Mouse (Mus musculus) urinary bladder, postnatal 4 days (tissue): ENCODE measurements around the gene Hscb.

Experiments used
- DNase-seq, 2 experiments: peaks; one replicate each; pipeline ENCODE4 v3.0.0; 2021 to 2022; ENCODE audit warnings: low spot score in 2 of 2

Gene Hscb

DNA sequence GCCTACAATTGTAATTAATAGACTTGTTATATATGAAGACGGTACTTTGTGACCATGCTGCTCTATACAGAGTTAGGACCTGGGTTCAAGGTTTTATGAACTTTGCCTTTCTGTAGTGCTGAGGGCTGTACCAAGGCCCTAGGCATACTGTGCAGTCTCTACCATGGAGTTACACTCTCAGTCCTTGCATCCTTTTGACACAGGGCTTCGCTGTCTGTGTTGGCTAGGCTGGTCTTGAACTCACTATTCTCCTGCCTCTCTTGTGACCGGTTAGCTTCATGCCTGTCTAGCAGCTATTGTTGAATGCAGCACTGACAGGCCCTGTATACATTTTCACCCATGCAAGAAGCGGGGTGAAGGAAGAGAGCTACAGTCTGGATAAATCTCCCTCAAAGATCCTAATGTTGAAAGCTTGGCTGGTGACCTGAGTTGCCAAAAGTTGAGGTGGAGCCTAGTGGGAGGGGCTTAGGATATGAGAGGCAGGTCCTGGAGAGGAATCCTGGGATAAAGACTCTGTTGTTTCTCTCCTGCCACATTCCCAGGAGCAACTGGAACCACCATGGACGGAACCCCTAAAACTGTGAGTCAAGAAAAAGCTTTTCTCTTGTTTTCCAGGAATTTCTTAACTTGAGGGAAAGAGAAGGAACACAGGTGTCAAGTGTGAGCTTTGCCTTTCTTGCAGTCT is 8.4 kb downstream of the Hscb start:
- no peak for DNase-seq

DNA sequence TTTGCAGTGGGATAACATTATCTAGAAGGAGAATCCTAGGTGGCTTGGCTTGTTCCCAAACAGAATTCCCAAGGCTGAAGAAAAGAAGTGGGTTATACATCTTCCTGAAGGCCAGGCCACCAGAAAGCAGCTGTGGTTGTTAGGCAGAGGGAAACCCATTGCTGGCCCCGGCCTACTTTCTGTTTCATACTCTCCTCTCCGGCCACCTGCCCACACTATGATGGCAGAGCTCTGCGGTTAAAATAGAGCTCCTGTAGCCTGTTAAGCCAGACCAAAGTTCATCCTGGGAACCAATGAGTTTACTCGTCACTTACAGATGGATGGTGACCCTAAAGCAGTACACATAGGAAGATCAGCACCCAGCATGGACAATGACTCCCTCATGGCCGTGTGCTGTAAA is 12.0 kb downstream of the Hscb start:
- DNase-seq, result no peak

DNA sequence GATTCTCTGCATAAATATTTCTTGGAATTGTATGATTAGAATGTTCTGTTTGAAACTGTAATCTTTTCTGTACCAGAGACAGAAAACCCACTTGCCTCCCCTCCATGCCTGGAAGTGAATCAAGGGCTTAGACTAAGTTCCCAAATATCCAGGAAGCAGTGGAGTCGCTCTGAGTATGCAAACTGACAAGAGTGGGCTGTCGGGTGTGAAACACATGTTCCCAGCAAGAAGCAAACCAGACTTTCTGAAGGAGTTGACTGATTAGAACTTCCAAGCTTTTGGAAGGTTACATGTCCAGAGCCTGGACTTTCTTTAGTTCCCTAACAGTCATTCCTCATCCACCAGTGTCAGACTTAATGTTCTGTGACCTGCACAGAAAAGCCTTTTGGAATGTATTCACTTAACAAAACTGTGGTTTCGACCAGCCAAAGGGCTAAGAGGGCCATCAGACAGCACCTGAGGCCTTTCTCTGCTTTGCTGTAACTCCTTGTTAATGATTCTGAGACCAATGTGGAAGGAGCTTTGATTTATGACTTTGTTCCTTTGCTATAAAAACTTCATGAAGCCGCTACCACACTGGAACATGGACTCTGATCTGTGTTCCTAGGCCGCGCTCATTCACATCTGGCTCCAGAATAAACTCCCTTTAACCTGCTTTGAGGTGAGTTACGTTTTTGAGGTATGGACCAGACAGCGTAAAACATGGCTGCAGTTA is 12.6 kb downstream of the Hscb start:
- no peak for DNase-seq

DNA sequence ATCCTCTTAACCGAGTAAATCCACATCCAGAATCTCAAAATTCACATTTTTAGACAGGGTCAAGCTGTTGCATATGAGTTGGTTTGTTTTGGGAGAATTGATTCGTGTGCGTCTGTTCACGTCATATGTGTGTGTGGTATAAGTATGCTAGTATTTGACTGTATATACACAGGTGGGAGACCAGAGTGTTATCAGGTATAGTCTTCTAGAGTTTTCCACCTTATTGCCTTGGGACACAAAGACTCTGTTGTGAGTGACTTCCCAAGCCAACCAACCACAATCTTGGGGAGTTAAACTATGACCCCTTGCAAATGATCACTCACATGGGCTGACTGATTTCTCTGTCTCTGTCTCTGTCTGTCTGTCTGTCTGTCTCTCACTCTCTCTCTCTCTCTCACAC is 15.2 kb downstream of the Hscb start:
- no peak for DNase-seq

DNA sequence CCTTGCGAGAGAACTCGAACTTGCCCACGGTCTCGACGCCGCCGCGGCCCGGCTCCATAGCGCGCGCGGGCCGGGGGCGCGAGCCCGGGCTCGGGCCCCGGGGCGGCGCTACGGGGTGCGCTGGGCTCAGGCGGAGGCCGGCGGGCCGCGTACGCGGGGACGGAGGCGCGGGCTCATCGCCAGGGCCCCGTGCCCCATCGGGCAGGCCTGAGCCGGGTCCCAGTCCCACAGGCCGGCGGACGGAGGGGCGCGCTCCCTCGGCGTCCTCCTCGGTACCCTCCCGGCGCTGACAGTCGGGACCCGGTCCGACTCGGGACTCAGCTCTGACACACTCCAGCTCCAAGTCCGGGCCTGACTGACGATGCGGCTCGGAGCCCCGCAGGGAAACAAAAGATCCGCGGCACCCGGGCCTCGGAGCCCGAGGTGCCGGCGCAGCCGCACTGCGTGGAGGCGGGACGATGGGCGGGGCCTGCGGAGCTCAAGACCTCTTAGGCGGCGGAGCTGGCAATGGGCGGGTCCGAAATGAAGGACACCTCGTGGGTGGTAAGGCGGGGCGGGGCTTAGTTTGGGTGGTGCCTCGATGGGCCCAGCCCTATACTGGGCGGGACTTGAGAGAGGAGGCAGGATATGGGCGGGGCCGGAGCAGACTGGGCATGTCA is 29.8 kb downstream of the Hscb start, which contains the start of gene Ulk1:
TSS of gene Ulk1 (minus strand) at position 431 of the 659 bp plus-strand sequence.
- peak; percentile 99 to 100 for DNase-seq

DNA sequence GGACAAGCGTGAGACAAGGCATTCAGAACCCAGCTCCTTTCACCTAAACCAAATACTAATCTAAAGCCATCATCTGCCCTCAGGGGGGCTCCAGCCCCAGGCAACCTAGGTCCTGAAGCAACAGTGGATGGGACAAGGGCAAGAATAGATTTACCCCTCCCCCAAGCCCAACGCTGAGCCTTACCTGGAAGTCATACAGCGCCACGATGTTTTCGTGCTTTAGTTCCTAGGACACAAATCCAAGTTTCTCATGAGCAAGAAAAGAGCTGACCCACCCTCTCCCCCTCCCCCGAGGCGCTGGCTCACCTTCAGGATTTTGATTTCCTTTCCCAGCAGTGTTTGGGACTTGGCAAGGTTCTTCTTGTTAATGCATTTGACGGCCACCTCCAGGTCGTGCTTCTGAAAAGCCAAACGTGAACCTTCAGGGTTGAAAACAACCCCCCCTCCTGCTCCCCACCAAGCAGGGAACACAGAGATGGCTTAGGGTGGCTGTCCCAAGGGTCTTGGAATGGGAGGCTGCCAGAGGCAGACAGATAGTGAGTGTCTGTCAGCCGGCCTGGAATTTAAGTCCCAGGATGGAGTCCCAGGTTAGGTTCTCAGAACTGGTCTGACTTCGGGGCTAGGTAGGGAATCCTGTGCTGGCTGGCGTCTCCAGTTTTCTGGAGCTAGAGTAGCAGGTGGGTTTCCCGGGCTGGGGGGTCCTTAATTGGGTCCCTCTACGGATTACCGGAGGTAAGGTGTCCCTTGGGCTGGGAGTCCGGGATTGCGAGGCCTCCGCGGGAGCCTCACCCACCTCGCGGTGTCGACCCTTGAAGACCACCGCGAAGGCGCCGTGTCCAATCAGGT is 30.5 kb downstream of the Hscb start:
- no peak for DNase-seq

DNA sequence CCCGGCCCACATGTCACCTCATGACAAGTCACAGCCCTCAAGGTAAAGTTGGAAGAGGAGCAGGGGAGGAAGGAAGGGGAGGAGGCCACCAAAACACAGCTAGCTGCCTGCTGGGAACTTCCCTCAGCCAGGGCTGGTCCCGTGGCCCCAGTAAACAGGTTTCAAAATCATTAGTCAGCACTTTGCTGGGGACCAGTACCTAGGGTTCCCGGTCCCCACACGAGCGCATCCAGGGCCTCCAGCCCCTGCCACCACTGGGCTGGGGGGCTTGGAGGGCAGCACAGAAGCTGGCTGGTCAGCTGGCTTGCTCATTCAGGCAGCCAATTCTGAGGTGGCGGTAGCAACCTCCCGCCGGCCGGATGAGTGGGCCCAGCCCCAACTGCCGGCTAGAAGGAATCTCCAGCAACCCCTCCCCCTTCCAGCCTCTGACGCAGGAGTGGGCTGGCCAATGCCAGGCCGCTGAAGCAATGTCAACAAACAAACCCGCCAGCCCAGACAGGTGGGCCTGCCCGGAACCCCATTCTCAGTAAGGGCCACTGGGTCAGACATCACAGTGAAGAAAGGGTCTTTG is 31.4 kb downstream of the Hscb start:
- DNase-seq, result peak; percentile 79 to 87

DNA sequence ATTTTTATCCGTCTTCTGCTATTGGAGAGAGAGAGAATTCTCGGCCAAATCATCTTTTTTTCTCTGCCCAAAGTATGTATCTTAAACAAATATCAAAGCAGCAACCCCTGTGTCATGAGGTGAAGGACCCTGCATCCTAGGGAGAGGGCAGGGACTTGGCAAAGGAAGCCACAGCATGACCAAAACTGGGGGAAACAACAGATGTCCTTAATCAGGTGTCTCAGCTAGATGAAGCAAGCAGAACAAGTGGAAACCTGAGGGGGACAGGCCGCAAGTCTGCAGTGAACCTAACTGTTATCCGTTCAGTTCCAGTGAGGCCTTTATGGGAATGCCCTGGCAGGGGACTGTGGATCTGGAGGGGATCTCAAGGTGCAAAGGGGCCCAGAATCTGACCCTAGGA is 32.1 kb downstream of the Hscb start:
- no peak for DNase-seq

DNA sequence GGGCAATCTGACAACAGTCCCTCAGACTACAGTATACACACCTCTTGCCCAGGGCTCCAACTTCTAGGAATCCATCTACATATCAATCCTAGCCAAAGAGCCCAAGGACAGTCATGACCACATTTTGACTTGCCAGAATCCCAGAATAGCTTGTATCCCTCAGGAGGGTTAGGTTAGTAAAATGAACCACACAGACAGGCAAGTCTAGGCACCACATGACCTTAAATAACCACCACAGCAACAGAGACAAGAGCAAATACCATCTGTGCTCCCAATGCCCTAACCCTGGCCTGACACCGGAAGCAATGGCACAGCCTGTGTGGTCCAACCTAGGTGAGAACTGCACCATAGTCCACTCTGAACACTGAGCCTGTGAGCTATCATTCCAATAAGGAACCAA is 32.9 kb downstream of the Hscb start:
- DNase-seq, result no peak

DNA sequence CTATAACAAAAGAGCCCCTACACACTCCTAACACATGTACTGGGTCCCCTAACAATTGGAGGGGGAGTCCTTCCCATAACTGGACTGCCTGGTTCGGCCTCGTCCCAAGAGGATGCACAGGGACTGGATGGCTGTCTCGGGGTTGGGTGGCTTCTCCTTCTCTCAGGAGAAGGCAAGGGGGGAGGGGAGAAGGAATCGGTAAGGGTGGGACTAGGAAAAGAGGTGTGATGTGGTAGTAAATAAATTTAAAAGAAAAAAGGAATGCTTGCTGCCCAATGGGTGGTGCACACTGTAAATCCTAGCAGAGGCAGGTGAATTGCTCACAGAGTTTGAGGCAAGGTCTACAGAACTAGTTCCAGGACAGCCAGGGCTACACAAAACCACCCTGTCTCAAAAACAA is 33.4 kb downstream of the Hscb start:
- no peak for DNase-seq

DNA sequence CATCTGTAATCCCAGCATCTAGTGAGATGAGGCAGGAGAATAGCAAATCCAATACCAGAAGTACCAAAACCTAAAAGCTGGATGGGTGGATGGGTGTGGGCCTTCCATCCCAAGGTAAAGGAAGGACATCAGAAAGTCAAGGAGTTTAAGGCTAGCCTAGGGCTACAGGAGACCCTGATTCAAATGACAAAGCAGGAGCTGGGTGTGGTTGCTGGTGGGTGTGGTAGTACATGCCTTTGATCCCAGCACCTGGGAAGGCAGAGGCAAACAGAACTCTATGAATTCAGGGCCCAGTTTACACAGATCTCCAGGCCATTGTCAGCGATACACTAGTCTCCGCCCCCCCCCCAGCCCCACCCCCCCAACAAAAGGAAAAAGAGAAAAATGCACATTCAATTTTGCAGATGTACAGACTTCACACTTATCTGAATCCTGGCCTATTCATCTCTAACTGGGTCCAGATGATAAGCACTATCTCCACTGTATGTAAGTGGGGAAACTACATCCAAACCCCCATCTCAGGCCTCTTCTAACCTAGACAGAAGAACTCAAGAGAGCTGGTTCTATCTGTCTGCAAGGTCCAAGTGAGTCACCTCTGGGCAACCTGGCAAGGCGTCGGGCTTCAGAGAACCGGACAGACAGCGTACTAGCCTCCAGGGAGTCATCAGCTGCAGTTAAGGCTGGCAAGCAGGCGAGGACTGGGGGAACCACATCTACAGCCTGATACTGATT is 35.4 kb downstream of the Hscb start:
- DNase-seq, result no peak

DNA sequence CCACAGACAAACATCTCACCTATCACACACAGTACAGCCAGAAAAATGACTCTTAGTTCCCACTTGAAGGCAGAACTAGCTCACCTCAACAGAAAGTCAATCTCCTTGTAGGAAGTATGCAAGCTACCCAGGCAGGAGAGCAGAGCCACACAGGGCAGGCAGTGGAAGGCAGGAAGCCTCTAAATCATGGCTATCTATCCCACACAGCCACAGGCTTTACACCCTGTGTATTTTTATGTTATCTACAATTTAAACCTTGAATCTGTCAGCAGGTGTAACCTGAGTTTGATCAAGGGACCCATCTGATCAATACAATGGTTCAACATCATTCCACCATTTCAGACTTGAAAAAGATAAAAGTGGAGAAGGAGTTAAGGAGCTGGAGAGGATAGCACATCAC is 36.8 kb downstream of the Hscb start:
- no peak for DNase-seq

DNA sequence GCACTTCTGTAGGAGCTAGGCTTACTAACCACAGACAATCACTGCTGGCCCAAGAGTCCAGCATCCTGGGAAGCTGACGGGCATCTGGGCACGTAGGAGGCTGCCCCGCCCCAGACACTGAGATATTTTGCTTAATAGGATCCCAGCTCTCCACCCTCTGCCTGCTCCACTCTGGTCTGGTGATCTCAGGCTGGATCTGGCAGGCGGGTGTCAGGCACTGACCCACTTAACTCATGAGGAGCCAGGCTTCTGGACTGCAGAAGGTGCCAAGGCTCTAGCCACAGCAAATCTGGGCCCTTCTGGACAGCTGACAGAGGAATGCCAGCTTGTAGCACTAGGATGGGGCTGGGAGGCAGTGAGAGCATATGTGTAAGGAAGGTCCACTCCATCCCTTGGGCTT is 37.4 kb downstream of the Hscb start:
- no peak for DNase-seq

DNA sequence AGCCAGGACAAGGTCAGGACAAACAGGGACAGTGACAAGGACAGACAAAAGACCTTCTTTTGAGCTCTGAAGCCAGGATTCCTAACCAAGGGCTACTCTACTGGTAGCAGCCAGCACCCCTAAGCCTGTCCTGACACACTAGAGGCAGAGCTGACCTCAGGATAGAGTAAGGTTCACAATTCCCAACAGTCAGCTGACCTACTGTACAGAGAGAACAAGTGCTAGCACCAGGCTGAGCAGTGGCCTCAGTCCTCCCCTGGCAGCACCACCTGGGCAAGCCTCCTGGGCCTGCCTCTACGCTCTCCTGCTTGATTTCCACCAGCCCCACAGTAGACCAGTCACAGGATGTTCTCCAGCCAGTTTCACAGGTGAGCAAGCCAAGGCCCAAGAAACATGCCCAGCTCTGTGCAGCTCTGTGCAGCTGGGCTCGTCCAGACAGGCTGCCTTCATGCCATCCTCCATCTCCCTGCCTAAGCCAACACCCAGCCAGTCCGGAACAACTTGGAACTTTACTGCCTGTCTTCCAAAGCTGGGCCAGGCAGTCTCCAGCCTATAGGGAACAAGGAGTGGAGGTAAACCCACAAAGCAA is 38.4 kb downstream of the Hscb start:
- no peak for DNase-seq

DNA sequence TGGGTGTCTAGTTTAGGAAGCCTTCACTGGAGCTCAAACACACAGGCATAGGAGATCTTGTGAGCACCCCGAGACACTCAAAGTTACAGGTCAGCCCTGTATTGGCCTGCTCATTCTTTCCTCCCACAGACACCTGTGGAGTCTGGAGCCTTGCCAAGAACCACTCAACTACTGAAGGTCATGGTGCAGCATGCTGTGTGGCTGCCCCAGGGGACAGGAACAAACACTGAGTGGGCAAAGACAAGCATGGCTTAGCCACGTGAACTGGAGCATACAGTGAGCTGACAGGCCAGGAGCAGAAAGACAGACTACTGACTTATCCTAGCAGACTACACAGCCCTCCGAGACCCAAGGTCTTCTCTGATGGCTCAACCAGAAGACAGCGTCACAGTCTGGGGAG is 41.9 kb downstream of the Hscb start:
- no peak for DNase-seq

DNA sequence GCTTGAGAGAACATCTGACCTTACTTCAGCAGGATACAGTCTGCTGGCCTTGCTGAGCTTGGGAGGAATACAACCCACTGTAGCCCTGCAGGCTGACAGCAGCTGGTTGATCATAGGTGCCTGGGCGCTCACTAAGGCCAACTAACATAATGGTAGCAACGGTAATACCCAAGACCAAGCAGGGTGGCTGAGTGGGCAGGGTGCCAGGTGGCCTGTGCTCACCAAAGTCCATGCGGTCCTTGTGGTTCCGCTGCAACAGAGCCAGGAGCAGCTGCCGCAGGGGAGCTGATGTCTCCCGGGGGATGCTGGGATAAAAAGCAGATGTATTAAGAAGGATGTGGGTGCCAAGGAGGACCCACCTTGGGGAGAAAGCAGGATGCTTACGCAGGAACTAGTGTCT is 45.2 kb downstream of the Hscb start:
- no peak for DNase-seq

DNA sequence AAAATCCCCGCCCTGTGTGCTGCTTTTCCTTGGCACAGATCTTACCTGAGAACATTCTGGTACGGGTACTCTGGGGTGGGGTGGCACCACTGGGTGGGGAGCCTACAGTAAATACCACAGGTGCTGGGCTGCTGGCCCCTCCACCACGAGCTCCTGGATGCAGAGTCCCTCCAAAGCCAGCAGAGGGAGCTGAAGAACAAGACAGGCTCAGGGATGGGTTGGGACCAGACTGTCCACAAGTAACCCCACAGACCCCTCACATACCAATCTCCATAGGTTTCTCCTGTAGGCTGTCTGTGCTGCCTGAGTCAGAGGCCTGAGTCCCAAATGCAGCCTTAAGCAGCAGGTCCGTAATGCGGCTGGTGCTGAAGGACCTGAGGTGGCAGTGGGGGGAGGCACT is 50.9 kb downstream of the Hscb start:
- peak in 1 of 2 experiments; percentile 41 for DNase-seq

DNA sequence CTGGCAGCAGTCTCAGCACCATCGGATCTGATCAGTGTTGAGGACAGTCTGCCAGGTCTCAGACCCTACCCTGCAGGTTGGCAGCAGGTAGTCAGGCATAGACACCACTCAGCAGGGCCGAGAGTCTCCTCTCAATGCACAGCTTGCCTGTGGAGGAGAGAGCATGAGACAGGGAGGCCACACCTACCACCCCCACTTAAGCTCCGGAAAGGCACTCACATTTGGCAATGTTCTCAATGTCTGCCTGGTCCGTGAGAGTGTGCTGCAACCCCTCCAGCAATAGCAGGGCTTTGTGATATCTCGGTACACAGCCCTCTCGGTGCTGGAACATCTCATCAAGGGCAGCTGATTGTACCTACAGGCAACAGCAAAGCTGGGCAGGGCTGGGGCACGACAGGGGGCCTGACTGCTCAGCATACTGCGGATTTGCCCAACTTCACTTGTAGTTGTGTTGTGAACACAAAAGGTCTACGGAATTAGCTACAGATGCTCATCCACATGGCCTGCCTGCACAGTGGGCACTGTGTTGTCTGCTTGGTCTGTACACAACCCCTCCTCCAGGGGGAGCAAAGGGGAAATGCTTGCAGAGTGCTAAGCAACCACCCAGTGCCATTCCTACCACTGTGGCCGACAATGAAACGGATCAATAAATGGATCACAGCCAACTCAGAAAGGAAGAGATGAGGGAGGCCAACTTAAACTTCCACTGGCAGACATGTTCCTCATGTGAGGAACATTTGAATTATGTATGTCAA is 53.3 kb downstream of the Hscb start:
- no peak for DNase-seq

DNA sequence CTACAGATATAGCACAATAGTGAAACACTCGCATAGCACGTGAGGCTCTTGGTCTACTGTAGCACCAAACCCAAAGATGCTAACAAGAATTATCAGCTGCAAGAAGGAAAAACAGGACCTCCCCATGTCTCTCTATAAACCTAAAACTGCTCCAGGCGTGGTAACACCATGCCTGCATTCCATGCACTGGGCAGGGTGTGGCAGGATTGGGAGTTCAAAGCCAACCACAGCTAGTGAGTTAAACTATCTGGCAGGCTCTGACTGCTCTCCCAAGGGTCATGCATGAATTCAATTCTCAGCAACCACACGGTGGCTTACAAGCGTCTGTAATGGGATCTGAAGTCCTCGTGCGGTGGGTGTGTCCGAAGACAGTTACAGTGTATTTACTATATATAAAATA is 56.4 kb downstream of the Hscb start:
- DNase-seq, result no peak
